Mouse (Mus musculus): ENCODE data around the gene Usp17lc.
"Not testable (repeated sequence)": the region's sequence is repeated elsewhere in the genome, so short reads cannot be mapped to it uniquely, and the experiment has no call there.

The Usp17lc gene

DNA sequence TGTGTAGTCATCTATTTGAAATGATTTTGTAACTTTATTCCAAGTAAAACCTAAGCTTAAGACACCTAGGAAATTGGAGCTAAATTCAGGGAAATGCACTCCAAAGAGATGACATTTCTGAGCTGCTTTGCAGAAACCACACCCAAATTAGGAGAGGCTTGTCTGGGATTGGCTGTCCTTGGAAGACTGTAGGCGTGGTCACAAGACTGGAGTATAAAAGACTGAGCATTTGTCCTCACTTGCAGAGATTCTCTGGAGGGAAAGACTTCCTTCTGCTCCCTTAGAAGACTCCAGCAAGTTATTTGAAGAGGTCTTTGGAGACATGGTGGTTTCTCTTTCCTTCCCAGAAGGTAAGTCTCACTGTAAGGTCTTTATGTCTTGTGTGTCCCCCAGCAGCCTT is at the start of gene Usp17lc:
TSS of gene Usp17lc (plus strand) at position 301 of the 400 bp plus-strand sequence.
- DNase-seq: not testable (repeated sequence)

DNA sequence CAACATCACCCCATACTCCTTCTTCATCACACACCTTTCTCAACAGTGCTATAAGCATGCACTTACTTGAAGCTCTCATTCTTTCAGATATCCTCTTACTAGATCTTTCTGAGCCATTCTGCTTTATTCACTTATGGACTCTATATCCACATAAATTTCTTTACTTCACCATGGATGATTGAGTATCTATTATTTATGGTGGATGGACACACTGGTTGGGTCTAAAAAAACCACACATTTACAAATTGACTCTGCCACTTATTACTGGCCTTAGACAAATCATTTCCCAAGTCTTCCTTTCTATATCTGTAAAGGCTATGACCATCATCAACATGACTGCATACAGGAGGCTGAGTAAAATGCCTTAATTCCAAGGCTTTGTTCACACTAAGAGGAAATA is 28.8 kb upstream of the Usp17lc start, which contains the start of gene Olfr603:
TSS of gene Olfr603 (minus strand) at position 101 of the 400 bp plus-strand sequence.
- DNase-seq: no peak

DNA sequence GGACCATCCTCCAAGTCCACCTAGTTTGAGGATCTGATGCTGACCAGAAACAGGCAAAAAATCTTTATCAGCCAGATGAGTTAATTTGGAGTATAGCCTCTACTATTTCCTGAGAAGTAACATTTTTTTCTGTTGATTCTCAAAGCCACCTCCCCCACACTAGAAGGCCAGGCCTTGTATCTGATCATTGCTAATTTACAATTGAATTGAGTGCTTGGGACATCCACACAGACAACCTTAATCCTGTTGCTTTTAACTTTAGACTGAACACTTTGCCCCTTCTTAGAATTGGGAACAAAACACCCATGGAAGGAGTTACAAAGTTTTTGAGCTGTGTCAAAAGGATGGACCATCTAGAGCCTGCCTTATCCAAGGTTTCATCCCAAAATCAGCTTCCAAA is 17.1 kb upstream of the Usp17lc start:
- no peak for DNase-seq

DNA sequence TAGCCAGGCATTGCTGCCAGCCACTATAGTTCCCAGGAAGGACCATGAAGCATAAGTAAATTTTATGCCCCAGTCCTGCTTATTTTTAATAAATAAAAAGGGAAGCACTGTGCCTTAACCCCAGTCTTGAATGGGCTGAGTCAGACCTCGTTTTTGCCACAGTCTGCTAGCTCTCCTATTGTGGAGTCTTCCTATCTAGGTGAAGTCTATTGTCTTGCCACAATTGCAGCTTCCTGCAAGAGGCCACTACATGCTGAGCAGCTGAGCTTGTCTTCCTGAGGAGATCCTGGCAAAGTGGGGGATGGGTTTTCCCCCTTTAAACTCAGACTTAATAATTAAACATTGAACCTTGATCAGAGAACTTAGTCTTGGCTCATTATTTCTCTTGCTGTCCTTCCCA is 15.9 kb upstream of the Usp17lc start:
- no peak for DNase-seq

DNA sequence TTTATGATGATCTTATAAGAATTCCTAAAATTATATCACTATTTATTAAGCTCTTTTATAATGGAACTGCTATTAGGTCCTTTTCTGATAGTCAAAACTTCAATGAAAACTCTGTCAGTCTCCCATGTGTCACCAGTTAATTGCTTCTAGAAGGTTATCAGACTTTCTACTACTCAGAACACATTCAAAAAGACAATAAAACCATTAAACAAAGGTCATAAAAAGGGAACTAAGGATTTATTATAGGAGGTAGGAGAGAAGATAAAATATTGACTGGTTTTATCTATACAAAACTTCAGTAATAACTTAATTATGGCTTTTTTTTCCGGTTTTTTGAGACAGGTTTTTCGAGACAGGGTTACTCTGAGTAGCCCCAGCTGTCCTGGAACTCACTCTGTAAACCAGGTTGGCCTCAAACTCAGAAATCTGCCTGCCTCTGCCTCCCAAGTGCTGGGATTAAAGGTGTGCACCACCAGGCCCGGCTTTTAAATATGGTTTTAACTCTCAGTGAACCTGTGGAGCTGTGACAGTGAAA is 8.3 kb upstream of the Usp17lc start:
- not testable (repeated sequence) for DNase-seq

DNA sequence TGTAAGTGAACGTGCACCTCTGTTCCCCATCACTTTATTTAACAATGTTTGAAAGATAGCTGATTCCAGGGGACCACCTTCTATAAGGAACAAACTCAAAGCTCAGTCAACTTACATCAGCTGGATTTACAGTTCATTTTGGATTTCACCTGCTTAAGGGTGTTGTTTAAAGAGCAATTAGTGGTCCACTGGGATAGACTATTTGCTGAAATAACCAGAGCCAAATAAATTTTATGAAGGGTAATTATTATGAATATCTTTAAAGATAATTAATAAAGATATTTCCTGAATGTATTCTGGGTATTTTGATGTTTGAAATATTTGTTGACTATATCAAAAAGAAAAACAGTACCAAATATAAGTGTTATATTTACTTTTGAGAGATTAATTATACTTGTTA is 30.5 kb downstream of the Usp17lc start, which contains the start of gene Olfr605:
TSS of gene Olfr605 (minus strand) at position 101 of the 400 bp plus-strand sequence.
- DNase-seq: no peak

DNA sequence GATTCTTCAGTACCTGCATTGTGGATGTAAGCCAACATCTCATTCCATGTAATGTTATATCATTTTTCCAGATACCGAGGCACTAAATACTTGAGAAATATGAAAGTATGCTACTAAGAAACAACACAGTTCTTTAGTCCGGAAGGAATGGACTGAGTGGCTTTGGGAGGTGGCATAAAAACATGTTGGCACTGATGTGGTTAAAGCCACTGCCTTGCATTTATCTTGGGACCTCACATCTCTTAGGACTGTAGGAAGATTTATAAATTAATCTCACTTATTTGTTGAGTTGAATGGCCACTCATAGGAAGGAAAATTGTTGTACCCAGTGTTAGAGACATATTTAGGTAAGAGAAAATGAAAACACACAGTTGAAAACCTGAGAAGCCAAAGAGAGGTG is 33.9 kb downstream of the Usp17lc start, which contains the start of gene Olfr606:
TSS of gene Olfr606 (plus strand) at position 301 of the 400 bp plus-strand sequence.
- DNase-seq: no peak

DNA sequence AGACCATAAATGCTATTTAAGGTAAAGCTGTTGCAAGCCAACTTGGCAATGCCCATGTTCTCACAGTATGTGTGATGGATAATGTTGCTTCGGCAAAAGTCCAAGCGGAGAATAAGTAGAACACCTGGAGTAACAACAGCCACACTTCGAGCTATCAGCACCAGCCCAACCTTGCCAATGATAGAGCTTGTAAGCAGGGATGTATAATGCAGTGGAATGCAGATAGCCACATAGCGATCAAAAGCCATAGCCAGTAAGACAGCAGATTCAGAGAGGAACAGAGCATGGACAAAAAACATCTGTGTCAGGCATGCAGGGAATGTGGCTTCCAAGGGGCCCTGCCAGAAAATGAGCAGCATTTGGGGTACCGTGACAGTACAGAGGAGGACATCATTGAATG is 45.7 kb downstream of the Usp17lc start:
- no peak for DNase-seq

Data from embryo, embryonic 11 days (tissue).